Mouse (Mus musculus): ENCODE measurements around the gene C2cd4a.

C2cd4a gene

GRCm38 (mm10) chr9:67832046-67832605 lies at the start of gene C2cd4a:
Gene C2cd4a, minus strand, starts transcription at chr9:67832330.
- no peak for DNase-seq (ENCODE audit: low spot score)

- DNase-seq (ENCODE audit: low spot score): no peak
Measured at GRCm38 (mm10) chr9:67878197-67878769, 46.2 kb upstream of the C2cd4a start.

- peak; percentile 22 for DNase-seq (ENCODE audit: low spot score)
Measured at GRCm38 (mm10) chr9:67877081-67877718, 45.1 kb upstream of the C2cd4a start.

- no peak for DNase-seq (ENCODE audit: low spot score)
Measured at GRCm38 (mm10) chr9:67875337-67875736, 43.2 kb upstream of the C2cd4a start.

GRCm38 (mm10) chr9:67874522-67875222 lies 42.5 kb upstream of the C2cd4a start:
- DNase-seq (ENCODE audit: low spot score): no peak

- DNase-seq (ENCODE audit: low spot score): no peak
Measured at GRCm38 (mm10) chr9:67869691-67870450, 37.7 kb upstream of the C2cd4a start.

- DNase-seq (ENCODE audit: low spot score): no peak
Measured at GRCm38 (mm10) chr9:67867411-67867810, 35.3 kb upstream of the C2cd4a start.

- no peak for DNase-seq (ENCODE audit: low spot score)
Measured at GRCm38 (mm10) chr9:67865411-67865810, 33.3 kb upstream of the C2cd4a start.

- DNase-seq (ENCODE audit: low spot score): no peak
Measured at GRCm38 (mm10) chr9:67864011-67864410, 31.9 kb upstream of the C2cd4a start.

GRCm38 (mm10) chr9:67863332-67863731 lies 31.2 kb upstream of the C2cd4a start:
- no peak for DNase-seq (ENCODE audit: low spot score)

GRCm38 (mm10) chr9:67860273-67860672 lies 28.1 kb upstream of the C2cd4a start:
- DNase-seq (ENCODE audit: low spot score): no peak

GRCm38 (mm10) chr9:67851150-67851549 lies 19.0 kb upstream of the C2cd4a start:
- no peak for DNase-seq (ENCODE audit: low spot score)

GRCm38 (mm10) chr9:67849846-67850245 lies 17.7 kb upstream of the C2cd4a start:
- DNase-seq (ENCODE audit: low spot score): no peak

GRCm38 (mm10) chr9:67849397-67849796 lies 17.3 kb upstream of the C2cd4a start:
- DNase-seq (ENCODE audit: low spot score): no peak

- no peak for DNase-seq (ENCODE audit: low spot score)
Measured at GRCm38 (mm10) chr9:67847606-67848005, 15.5 kb upstream of the C2cd4a start.

- DNase-seq (ENCODE audit: low spot score): no peak
Measured at GRCm38 (mm10) chr9:67846089-67846488, 14.0 kb upstream of the C2cd4a start.

- DNase-seq (ENCODE audit: low spot score): no peak
Measured at GRCm38 (mm10) chr9:67845648-67846047, 13.5 kb upstream of the C2cd4a start.

- DNase-seq (ENCODE audit: low spot score): no peak
Measured at GRCm38 (mm10) chr9:67845012-67845411, 12.9 kb upstream of the C2cd4a start.

- DNase-seq (ENCODE audit: low spot score): no peak
Measured at GRCm38 (mm10) chr9:67842797-67843196, 10.7 kb upstream of the C2cd4a start.

GRCm38 (mm10) chr9:67839981-67840859 lies 8.1 kb upstream of the C2cd4a start, which contains the start of gene Vps13c:
Gene Vps13c, plus strand, starts transcription at chr9:67840396.
- peak; percentile 73 for DNase-seq (ENCODE audit: low spot score)

- no peak for DNase-seq (ENCODE audit: low spot score)
Measured at GRCm38 (mm10) chr9:67837311-67837710, 5.2 kb upstream of the C2cd4a start.

All from urinary bladder, postnatal 25 days (tissue).